Mouse (Mus musculus) midbrain, embryonic 14.5 days (tissue): ENCODE measurements around the gene Gm3045. TPM values are rescaled to one million over a fixed set of nuclear protein-coding genes. Genes with fewer than 3 reads are reported as not detected.
A peak's percentile ranks its signal among the peaks of the same experiment; 100 is the strongest.

ENCODE experiments used
- ATAC-seq: fragments of 200-750 bp; cut with Nextera tagmentation; 2 replicates; pipeline ENCODE4 v1.8.0; 2017; ENCODE audit warnings: moderate number of reproducible peaks, moderate library complexity; ENCODE audit not compliant: low FRiP score, low TSS enrichment
- DNase-seq: peaks from one replicate; pipeline ENCODE4 v3.0.0-alpha.2; 2015
- H3K27ac ChIP-seq: fragments of 300-500 bp; sonication (generic); replicated peaks from 2 replicates; pipeline ENCODE4 v1.5.1; 2014; ENCODE audit warnings: mild to moderate bottlenecking, low read depth, low read length, moderate library complexity
- H3K27me3 ChIP-seq: fragments of 300-500 bp; sonication (generic); 2 replicates; pipeline ENCODE4 v1.6.1; 2014; ENCODE audit warnings: low read length, control low read depth, mixed read lengths; ENCODE audit not compliant: control insufficient read depth, insufficient read depth
- H3K36me3 ChIP-seq: fragments of 300-500 bp; sonication (generic); 2 replicates; pipeline ENCODE4 v1.6.1; 2014; ENCODE audit warnings: low read length, control low read depth; ENCODE audit not compliant: control insufficient read depth, insufficient read depth
- H3K4me1 ChIP-seq: fragments of 300-500 bp; sonication (generic); 2 replicates; pipeline ENCODE4 v1.6.1; 2014; ENCODE audit warnings: mild to moderate bottlenecking, antibody characterized with exemption, low read length, control low read depth; ENCODE audit not compliant: control insufficient read depth, insufficient read depth
- H3K4me2 ChIP-seq: fragments of 300-500 bp; sonication (generic); 2 replicates; pipeline ENCODE4 v1.6.1; 2014; ENCODE audit warnings: mild to moderate bottlenecking, low read length, moderate library complexity
- H3K4me3 ChIP-seq: fragments of 300-500 bp; sonication (generic); replicated peaks from 2 replicates; pipeline ENCODE4 v1.5.1; 2014; ENCODE audit warnings: low read depth, low read length
- H3K9ac ChIP-seq: fragments of 300-500 bp; sonication (generic); replicated peaks from 2 replicates; pipeline ENCODE4 v1.6.1; 2014; ENCODE audit warnings: mild to moderate bottlenecking, low read length, moderate library complexity
- H3K9me3 ChIP-seq: fragments of 300-500 bp; sonication (generic); 2 replicates; pipeline ENCODE4 v1.6.1; 2016; ENCODE audit warnings: low read length, control low read depth, mixed read lengths; ENCODE audit not compliant: control insufficient read depth
- WGBS: fragments of 180-500 bp; shearing (Covaris S2); extraction: QIAGEN DNeasy Blood & Tissue Kit; methylation state at CpG from one replicate; pipeline ENCODE4 v1.1.7; 2014; 5-methylcytosine and 5-hydroxymethylcytosine counted together
- polyA plus RNA-seq: library from polyadenylated mRNA; unstranded; fragments of >200 nt; fragmentation: Nextera tagmentation; extraction: Ambion mirVana; gene quantifications from 2 replicates; pipeline ENCODE4 v1.2.1, GENCODE M21; 2014

Gm3045 gene
- polyA plus RNA-seq, result not detected in 2 replicates

- WGBS, result 73% methylated on average over 4 of the region's 4 CpGs
- no peaks in the 10 kb centered on the region for H3K27me3 ChIP-seq
- peak; percentile 30 for DNase-seq
Measured at GRCm38 (mm10) chr13:56426365-56426764, at the start of gene Gm3045. Gene Gm3045, plus strand, starts transcription at chr13:56426594.

GRCm38 (mm10) chr13:56380855-56381685 lies 45.3 kb upstream of the Gm3045 start:
- H3K9me3 ChIP-seq, result no peaks in the 10 kb centered on the region
- H3K4me2 ChIP-seq, result no peak overlapping the region
- H3K27me3 ChIP-seq, result no peaks in the 10 kb centered on the region
- ATAC-seq (no peak), DNase-seq (no peak)
- no peaks in the 10 kb centered on the region for H3K4me1 ChIP-seq
- 78% methylated on average over 14 of the region's 14 CpGs for WGBS
- H3K4me3 ChIP-seq, result no peak overlapping the region
- no peaks in the 10 kb centered on the region for H3K36me3 ChIP-seq
- no peak overlapping the region for H3K27ac ChIP-seq
- H3K9ac ChIP-seq, result no peak overlapping the region

More at GRCm38 (mm10) chr13:56426365-56426764, at the start of gene Gm3045:
- Histone ChIP-seq H3K4me2 (no peak within 1 kb of the TSS), H3K27ac (no peak within 1 kb of the TSS), H3K9ac (no peak within 1 kb of the TSS), H3K4me3 (no peak within 1 kb of the TSS), H3K4me1 (peaks cover 6% of the 10 kb centered on the region), H3K9me3 (no peaks in the 10 kb centered on the region), H3K36me3 (no peaks in the 10 kb centered on the region)
- ATAC-seq, result no peak

GRCm38 (mm10) chr13:56383406-56383805 lies 43.0 kb upstream of the Gm3045 start:
- WGBS, result 83% methylated on average over 3 of the region's 3 CpGs
- no peak for DNase-seq
- no peak overlapping the region for H3K27ac ChIP-seq

DNA sequence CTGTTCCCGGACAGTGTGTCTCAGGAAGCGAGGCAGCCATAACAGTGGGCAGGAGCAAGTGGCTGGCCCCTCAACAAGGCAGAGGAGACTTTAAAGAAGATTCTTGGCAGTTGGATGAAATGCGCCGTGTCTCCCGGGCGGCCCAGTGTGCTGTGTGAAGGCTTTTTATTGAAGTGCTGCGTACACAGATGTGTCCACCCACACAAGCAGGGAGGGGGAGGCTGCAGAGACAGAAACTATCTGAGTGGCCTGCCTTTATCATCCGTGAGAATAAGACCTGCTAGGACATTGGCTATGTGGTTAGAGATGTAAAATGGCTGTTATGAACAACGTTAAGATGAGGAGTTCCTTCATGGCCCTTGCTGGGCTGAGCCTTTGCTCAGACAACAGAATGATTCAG lies 40.0 kb upstream of the Gm3045 start:
- ATAC-seq (no peak), DNase-seq (no peak)
- Histone ChIP-seq H3K9ac (no peak overlapping the region), H3K36me3 (no peaks in the 10 kb centered on the region), H3K4me1 (no peaks in the 10 kb centered on the region), H3K4me2 (no peak overlapping the region), H3K27ac (no peak overlapping the region), H3K4me3 (no peak overlapping the region), H3K27me3 (no peaks in the 10 kb centered on the region), H3K9me3 (no peaks in the 10 kb centered on the region)
- WGBS, result 71% methylated on average over 9 of the region's 9 CpGs

More at GRCm38 (mm10) chr13:56383406-56383805, 43.0 kb upstream of the Gm3045 start:
- H3K27me3 ChIP-seq, result no peaks in the 10 kb centered on the region
- no peaks in the 10 kb centered on the region for H3K4me1 ChIP-seq
- no peaks in the 10 kb centered on the region for H3K9me3 ChIP-seq
- no peak overlapping the region for H3K4me2 ChIP-seq
- no peak overlapping the region for H3K4me3 ChIP-seq
- no peak overlapping the region for H3K9ac ChIP-seq
- ATAC-seq, result no peak
- no peaks in the 10 kb centered on the region for H3K36me3 ChIP-seq

GRCm38 (mm10) chr13:56387374-56387773 lies 39.0 kb upstream of the Gm3045 start:
- Histone ChIP-seq H3K4me1 (no peaks in the 10 kb centered on the region), H3K27me3 (no peaks in the 10 kb centered on the region), H3K4me2 (no peak overlapping the region), H3K36me3 (no peaks in the 10 kb centered on the region), H3K27ac (no peak overlapping the region), H3K9me3 (no peaks in the 10 kb centered on the region), H3K9ac (no peak overlapping the region), H3K4me3 (no peak overlapping the region)
- 85% methylated on average over 5 of the region's 5 CpGs for WGBS
- DNase-seq (no peak), ATAC-seq (no peak)

DNA sequence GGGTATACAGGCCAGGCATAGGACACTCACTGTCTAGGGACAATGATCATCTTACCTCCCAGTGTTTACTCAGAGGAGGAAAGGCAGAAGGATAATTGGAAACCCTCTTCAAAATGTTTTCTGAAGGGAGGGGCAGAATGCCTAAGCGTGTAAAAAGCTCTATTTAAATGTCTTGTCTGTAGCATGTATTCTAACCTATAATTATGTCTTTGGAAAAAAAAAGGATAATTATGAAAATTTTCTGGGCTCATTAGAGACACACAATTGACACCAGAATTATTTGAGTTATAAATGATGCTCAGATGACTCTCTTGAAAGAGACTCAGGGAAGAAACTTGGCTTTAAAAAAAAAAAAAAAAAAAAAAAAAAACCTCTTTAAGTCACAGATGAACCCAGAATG lies 38.4 kb upstream of the Gm3045 start:
- Histone ChIP-seq H3K27me3 (no peaks in the 10 kb centered on the region), H3K9ac (no peak overlapping the region), H3K4me2 (no peak overlapping the region), H3K9me3 (no peaks in the 10 kb centered on the region), H3K27ac (no peak overlapping the region), H3K4me1 (no peaks in the 10 kb centered on the region), H3K4me3 (no peak overlapping the region), H3K36me3 (no peaks in the 10 kb centered on the region)
- DNase-seq, result no peak
- WGBS, result 86% methylated on average over 1 of the region's 1 CpGs
- no peak for ATAC-seq

DNA sequence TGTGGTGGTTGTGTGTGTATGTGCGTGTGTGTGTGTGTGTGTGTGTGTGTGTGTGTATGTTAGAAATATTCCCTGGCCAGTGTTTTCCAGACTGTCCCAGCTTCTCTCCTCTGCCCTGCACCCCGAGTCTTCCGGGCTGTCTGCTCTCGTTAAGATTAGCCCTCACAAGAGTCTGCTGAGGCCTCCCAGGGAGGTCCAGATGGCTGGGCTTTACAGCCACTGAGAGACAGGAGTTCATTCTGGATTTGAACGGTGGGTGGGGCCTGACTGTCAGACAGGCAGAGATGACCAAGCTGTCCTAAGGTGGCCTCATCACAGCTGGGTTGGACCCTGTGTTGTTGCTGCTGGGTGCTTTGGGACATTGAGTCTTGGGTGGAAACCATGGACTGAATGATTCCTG lies 28.8 kb upstream of the Gm3045 start:
- Histone ChIP-seq H3K27ac (no peak overlapping the region), H3K27me3 (no peaks in the 10 kb centered on the region), H3K9me3 (no peaks in the 10 kb centered on the region), H3K4me3 (no peak overlapping the region), H3K4me1 (no peaks in the 10 kb centered on the region), H3K36me3 (no peaks in the 10 kb centered on the region), H3K9ac (no peak overlapping the region), H3K4me2 (no peak overlapping the region)
- DNase-seq (no peak), ATAC-seq (no peak)
- 37% methylated on average over 5 of the region's 5 CpGs for WGBS

GRCm38 (mm10) chr13:56401186-56401585 lies 25.2 kb upstream of the Gm3045 start:
- no peak for ATAC-seq
- Histone ChIP-seq H3K36me3 (no peaks in the 10 kb centered on the region), H3K9ac (no peak overlapping the region), H3K4me3 (no peak overlapping the region), H3K4me2 (no peak overlapping the region), H3K27me3 (no peaks in the 10 kb centered on the region), H3K27ac (no peak overlapping the region), H3K9me3 (peaks cover 5% of the 10 kb centered on the region; the same call in 1 of the 2 replicates), H3K4me1 (no peaks in the 10 kb centered on the region)
- 44% methylated on average over 4 of the region's 4 CpGs for WGBS
- DNase-seq, result no peak
